Mouse (Mus musculus): ENCODE measurements around the gene Coa4. TPM values are rescaled to one million over a fixed set of nuclear protein-coding genes. Genes with fewer than 3 reads are reported as not detected.

Gene Coa4
- 15.5 and 19.5 TPM in 2 replicates for polyA plus RNA-seq (2014; fragmentation: Nextera tagmentation; extraction: Ambion mirVana)

DNA sequence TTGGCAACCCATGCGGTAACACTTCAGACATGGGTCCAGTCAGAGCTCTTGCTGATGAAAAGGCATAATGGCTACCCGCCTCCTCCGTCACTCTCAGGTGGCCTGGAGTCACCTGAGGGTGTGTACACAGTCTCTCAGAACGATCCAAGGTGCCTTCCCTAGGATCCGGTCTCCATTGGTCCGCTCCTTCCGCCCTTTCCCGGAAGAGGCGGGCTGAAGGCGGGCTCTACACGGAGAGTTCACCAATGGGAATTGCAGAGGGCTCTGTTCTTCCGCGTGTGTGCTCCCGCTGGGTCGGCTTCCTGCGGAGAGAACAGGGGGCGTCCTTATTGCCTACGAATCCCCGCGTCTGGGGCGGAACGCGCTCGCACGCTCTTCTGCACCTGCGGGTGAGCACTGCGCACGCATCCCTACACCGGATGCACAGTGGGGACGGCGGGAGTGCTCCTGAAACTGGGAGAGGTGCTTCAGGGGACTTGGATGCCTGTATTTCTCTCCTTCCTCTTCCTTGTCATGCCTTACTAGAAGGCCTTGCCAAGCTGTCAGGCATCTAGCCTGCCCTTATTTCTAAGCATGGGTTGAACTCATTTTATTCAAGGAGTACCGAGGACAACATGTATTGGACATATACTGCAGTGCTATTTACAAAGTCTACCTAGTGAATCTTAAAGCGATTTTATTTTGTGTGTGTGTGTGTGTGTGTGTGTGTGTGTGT lies at the start of gene Coa4:
Gene Coa4 (plus strand): TSS at position 268 of the 715 bp plus-strand sequence.
- peak; percentile 97 for DNase-seq (ENCODE audit: low spot score)
- H3K4me3 ChIP-seq (ENCODE audit: low read depth, low read length): peak within 1 kb of the TSS; percentile 67

DNA sequence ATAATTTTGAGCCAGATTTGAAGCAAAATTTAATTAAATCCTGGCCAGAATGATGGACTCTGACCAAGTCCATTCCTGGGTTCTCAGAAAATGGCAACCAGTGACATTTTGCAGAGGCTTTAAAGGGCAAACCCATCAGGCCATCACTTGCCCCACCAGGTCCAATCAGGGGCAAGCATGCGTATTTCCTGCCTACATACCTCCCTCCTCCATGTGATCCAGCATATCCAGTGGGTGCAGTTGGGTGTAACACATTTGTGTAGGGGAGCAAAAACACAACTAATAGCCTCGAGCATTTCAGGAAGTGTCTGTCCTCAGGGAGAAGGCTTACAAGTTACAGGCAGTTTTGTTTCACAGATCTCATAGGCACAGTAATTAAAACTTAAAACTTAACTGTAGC lies 49.6 kb upstream of the Coa4 start:
- Histone ChIP-seq H3K4me3 (ENCODE audit: low read depth, low read length) (no peak overlapping the region), H3K27me3 (ENCODE audit: control insufficient read depth, insufficient read depth, low read length) (no peaks in the 10 kb centered on the region), H3K4me2 (ENCODE audit: low read depth, low read length) (no peak overlapping the region), H3K9me3 (replicated peaks; ENCODE audit: control insufficient read depth, low read length) (no peaks in the 10 kb centered on the region), H3K9ac (replicated peaks; ENCODE audit: low read length) (no peak overlapping the region), H3K4me1 (ENCODE audit: control insufficient read depth, insufficient read depth, low read length) (no peaks in the 10 kb centered on the region), H3K36me3 (replicated peaks; ENCODE audit: control insufficient read depth, insufficient read depth, low read depth, low read length) (no peaks in the 10 kb centered on the region; the same call in 1 of the 2 replicates), H3K27ac (replicated peaks; ENCODE audit: low read depth, low read length) (no peak overlapping the region)
- WGBS: 75% methylated on average over 2 of the region's 2 CpGs
- DNase-seq (ENCODE audit: low spot score) (no peak), ATAC-seq (replicated peaks; ENCODE audit: insufficient number of reproducible peaks, low FRiP score, low TSS enrichment, low read depth) (no peak)

More for the DNA sequence above, at the start of gene Coa4:
- Histone ChIP-seq H3K9ac (replicated peaks; ENCODE audit: low read length) (peak within 1 kb of the TSS; percentile 73), H3K36me3 (replicated peaks; ENCODE audit: control insufficient read depth, insufficient read depth, low read depth, low read length) (no peaks in the 10 kb centered on the region; the same call in 1 of the 2 replicates), H3K4me2 (ENCODE audit: low read depth, low read length) (peak within 1 kb of the TSS; percentile 49), H3K4me1 (ENCODE audit: control insufficient read depth, insufficient read depth, low read length) (no peaks in the 10 kb centered on the region), H3K27ac (replicated peaks; ENCODE audit: low read depth, low read length) (0 out of 2 replicates have a peak within 1 kb of the TSS, but pooled peaks have one; percentile 15), H3K9me3 (replicated peaks; ENCODE audit: control insufficient read depth, low read length) (no peaks in the 10 kb centered on the region), H3K27me3 (ENCODE audit: control insufficient read depth, insufficient read depth, low read length) (no peaks in the 10 kb centered on the region)
- WGBS: under 1% methylated on average over 33 of the region's 33 CpGs
- ATAC-seq (replicated peaks; ENCODE audit: insufficient number of reproducible peaks, low FRiP score, low TSS enrichment, low read depth): peak; percentile 98

DNA sequence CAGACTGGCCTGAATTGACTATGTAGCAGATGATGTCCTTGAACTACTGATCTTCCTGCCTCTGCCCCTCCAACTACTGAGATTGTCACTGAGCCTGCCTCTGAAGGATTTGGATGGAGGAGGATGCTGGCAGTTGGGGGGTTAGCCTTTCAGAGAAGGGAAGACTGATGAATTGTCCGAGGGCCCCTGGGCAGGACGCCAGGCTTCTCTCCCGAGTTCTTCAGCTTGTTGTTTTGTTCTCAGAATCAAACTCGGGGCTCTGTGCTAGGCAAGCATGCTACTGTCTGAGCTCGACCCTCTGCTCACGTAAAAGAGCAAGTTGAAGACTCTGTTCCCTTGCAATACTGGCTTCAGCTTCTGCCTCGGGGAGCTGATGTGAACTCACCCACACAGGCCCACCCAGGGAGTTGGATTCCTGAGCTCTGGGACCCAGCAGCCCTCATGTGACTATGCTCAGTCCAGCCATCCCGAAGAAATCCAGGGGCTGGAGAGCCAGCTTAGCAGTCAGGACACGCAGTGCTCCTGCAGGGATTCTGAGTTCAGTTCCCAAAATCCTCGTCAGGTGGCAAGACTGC lies 48.3 kb upstream of the Coa4 start:
- H3K9ac ChIP-seq (replicated peaks; ENCODE audit: low read length): no peak overlapping the region
- H3K36me3 ChIP-seq (replicated peaks; ENCODE audit: control insufficient read depth, insufficient read depth, low read depth, low read length): no peaks in the 10 kb centered on the region; the same call in 1 of the 2 replicates
- no peak overlapping the region for H3K4me3 ChIP-seq (ENCODE audit: low read depth, low read length)
- no peaks in the 10 kb centered on the region for H3K27me3 ChIP-seq (ENCODE audit: control insufficient read depth, insufficient read depth, low read length)
- WGBS: 45% methylated on average over 10 of the region's 10 CpGs
- H3K27ac ChIP-seq (replicated peaks; ENCODE audit: low read depth, low read length): no peak overlapping the region
- DNase-seq (ENCODE audit: low spot score): no peak
- no peak for ATAC-seq (replicated peaks; ENCODE audit: insufficient number of reproducible peaks, low FRiP score, low TSS enrichment, low read depth)
- peaks cover 3% of the 10 kb centered on the region for H3K4me1 ChIP-seq (ENCODE audit: control insufficient read depth, insufficient read depth, low read length)
- no peak overlapping the region for H3K4me2 ChIP-seq (ENCODE audit: low read depth, low read length)
- H3K9me3 ChIP-seq (replicated peaks; ENCODE audit: control insufficient read depth, low read length): no peaks in the 10 kb centered on the region

DNA sequence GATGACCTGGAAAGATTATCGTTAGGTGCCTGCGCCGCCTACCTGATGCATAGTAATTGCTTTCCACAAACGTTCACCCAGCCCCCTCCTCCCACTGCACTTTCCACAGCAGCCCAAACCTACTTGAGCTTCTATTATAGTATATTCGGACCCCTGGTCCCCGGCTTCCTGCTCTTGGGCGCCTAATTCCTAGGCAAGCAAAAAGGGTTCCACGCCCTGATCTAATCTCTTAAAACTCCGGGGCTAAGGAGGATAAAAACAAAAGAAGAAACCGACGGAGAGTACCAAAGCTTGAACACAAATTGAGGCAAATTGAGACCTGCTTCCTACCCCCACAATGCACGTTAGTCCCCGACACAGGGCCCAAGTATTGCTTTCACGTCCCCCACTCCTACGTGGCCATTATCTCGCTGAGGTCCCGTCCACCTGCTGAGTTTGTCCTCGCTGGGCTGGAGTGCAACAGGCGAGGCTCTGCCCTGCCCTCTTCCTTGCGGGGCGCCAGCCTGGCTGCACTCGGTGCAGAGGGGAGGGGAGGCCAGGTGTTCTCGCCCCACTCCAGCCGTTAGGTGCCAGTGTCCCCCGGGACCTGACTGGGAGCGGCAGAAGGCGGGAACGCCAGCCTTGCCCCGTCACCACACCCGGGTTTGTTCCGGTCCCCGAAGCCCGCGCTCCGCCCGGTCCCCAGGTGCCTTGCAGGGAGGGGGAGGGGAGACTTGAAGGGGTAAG lies 44.3 kb upstream of the Coa4 start:
- DNase-seq (ENCODE audit: low spot score): peak; percentile 29
- no peaks in the 10 kb centered on the region for H3K27me3 ChIP-seq (ENCODE audit: control insufficient read depth, insufficient read depth, low read length)
- WGBS: 2% methylated on average over 35 of the region's 36 CpGs
- no peak overlapping the region for H3K27ac ChIP-seq (replicated peaks; ENCODE audit: low read depth, low read length)
- peak overlapping the region; percentile 60 for H3K9ac ChIP-seq (replicated peaks; ENCODE audit: low read length)
- H3K36me3 ChIP-seq (replicated peaks; ENCODE audit: control insufficient read depth, insufficient read depth, low read depth, low read length): no peaks in the 10 kb centered on the region; the same call in 1 of the 2 replicates
- H3K4me3 ChIP-seq (ENCODE audit: low read depth, low read length): peak overlapping the region; percentile 42
- H3K4me2 ChIP-seq (ENCODE audit: low read depth, low read length): peak overlapping the region; percentile 85
- H3K4me1 ChIP-seq (ENCODE audit: control insufficient read depth, insufficient read depth, low read length): peaks cover 10% of the 10 kb centered on the region
- no peaks in the 10 kb centered on the region for H3K9me3 ChIP-seq (replicated peaks; ENCODE audit: control insufficient read depth, low read length)
- peak; percentile 40 for ATAC-seq (replicated peaks; ENCODE audit: insufficient number of reproducible peaks, low FRiP score, low TSS enrichment, low read depth)

DNA sequence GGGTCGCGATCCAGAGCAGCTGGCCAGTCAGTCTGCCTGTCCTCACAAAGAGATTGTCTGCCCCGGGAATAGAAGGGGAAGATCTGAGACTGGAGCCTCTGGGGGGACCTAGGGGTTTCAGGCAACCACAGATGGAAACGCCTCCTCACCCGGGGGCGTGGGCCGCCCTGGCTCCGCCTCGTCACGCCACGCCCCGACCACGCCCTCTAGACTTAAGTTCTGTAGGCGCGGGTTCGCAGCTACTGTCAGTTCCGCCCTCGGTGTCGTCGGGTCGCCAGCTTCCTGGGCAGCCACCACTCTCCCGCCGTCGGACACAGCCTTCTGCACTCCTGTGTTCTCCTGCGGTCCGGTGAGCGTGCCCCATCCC lies 43.8 kb upstream of the Coa4 start, which contains the start of gene Ucp2:
Gene Ucp2 (plus strand): TSS at position 221 of the 367 bp plus-strand sequence.
- peak; percentile 40 for ATAC-seq (replicated peaks; ENCODE audit: insufficient number of reproducible peaks, low FRiP score, low TSS enrichment, low read depth)
- under 1% methylated on average over 27 of the region's 27 CpGs for WGBS
- H3K4me1 ChIP-seq (ENCODE audit: control insufficient read depth, insufficient read depth, low read length): peaks cover 10% of the 10 kb centered on the region

DNA sequence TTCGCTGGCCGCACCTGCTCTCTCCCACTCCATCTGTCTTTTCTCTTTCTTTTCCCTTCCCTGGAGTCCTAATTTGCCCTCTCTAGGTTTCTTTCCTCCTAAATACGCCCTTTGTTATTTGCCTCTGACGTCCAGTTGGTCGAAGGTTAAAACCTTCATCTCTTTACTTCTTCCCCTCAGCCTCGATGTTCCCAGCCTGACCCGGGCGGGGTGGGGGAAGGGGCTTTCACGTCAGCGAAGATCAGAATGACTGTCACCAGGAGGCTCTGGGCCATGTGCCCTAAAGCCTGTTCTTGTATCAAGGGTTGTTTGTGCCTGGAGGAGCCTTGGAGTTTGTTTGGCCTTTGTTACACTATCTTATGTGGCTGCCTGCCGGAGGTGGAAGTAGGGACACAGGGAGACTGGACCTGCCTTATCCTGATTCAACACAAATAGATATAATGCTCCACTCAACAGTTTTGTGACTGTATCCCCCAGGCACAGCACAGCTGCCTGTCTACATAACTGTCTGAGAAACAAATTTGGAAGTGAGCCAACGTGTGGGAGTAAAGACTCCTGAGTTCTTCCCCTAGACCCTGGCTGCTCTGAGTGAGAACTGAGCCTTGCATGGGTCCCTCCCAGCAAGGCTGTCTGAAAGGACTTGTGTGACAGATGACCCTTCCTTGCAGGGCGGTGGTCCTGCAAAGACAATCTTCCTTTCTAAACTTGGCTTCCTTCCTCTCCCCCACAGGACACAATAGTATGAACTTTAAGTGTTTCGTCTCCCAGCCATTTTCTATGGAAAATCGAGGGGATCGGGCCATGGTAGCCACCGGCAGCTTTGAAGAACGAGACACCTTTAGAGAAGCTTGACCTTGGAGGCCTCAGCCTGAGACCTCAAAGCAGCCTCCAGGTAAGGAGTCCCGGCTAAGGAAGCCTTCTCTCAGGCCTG lies 43.1 kb upstream of the Coa4 start:
- Histone ChIP-seq H3K9me3 (replicated peaks; ENCODE audit: control insufficient read depth, low read length) (no peaks in the 10 kb centered on the region), H3K27me3 (ENCODE audit: control insufficient read depth, insufficient read depth, low read length) (no peaks in the 10 kb centered on the region), H3K9ac (replicated peaks; ENCODE audit: low read length) (peak overlapping the region; percentile 60), H3K4me2 (ENCODE audit: low read depth, low read length) (peak overlapping the region; percentile 85), H3K27ac (replicated peaks; ENCODE audit: low read depth, low read length) (0 out of 2 replicates have a peak overlapping the region, but pooled peaks have one; percentile 25), H3K4me3 (ENCODE audit: low read depth, low read length) (peak overlapping the region; percentile 42), H3K4me1 (ENCODE audit: control insufficient read depth, insufficient read depth, low read length) (peaks cover 10% of the 10 kb centered on the region), H3K36me3 (replicated peaks; ENCODE audit: control insufficient read depth, insufficient read depth, low read depth, low read length) (peaks cover 3% of the 10 kb centered on the region; the same call in 1 of the 2 replicates)
- 40% methylated on average over 19 of the region's 19 CpGs for WGBS
- DNase-seq (ENCODE audit: low spot score): peak; percentile 33
- ATAC-seq (replicated peaks; ENCODE audit: insufficient number of reproducible peaks, low FRiP score, low TSS enrichment, low read depth): no peak

More for the DNA sequence above, 43.8 kb upstream of the Coa4 start, which contains the start of gene Ucp2:
- H3K36me3 ChIP-seq (replicated peaks; ENCODE audit: control insufficient read depth, insufficient read depth, low read depth, low read length): peaks cover under 1% of the 10 kb centered on the region; the same call in 1 of the 2 replicates
- DNase-seq (ENCODE audit: low spot score): peak; percentile 84
- peak within 1 kb of the TSS; percentile 42 for H3K4me3 ChIP-seq (ENCODE audit: low read depth, low read length)
- H3K27me3 ChIP-seq (ENCODE audit: control insufficient read depth, insufficient read depth, low read length): no peaks in the 10 kb centered on the region
- H3K27ac ChIP-seq (replicated peaks; ENCODE audit: low read depth, low read length): 0 out of 2 replicates have a peak within 1 kb of the TSS, but pooled peaks have one; percentile 25
- peak within 1 kb of the TSS; percentile 60 for H3K9ac ChIP-seq (replicated peaks; ENCODE audit: low read length)
- no peaks in the 10 kb centered on the region for H3K9me3 ChIP-seq (replicated peaks; ENCODE audit: control insufficient read depth, low read length)
- H3K4me2 ChIP-seq (ENCODE audit: low read depth, low read length): peak within 1 kb of the TSS; percentile 85

DNA sequence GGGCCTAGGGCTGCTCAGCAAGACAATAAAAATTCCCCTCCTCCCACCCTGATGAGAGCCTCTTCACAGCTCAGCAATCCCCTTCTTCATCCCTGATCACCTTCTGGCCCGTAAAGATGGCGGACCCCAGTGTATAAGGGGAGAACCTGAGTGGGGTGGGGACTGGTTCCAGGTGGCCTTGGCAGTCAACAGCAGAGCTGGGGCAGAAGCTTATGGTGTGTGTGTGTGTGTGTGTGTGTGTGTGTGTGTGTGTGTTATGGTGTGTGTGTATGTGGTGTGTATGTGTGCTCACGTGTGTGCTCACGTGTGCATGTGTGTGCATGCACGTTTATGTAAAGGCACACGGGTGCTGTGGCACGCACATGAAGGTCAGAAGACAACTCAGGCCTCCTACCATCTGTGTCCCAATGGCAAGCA lies 42.4 kb upstream of the Coa4 start:
- ATAC-seq (replicated peaks; ENCODE audit: insufficient number of reproducible peaks, low FRiP score, low TSS enrichment, low read depth) (no peak), DNase-seq (ENCODE audit: low spot score) (no peak)
- peaks cover 10% of the 10 kb centered on the region for H3K4me1 ChIP-seq (ENCODE audit: control insufficient read depth, insufficient read depth, low read length)
- peak overlapping the region; percentile 42 for H3K4me3 ChIP-seq (ENCODE audit: low read depth, low read length)
- H3K9me3 ChIP-seq (replicated peaks; ENCODE audit: control insufficient read depth, low read length): no peaks in the 10 kb centered on the region
- no peak overlapping the region for H3K9ac ChIP-seq (replicated peaks; ENCODE audit: low read length)
- H3K4me2 ChIP-seq (ENCODE audit: low read depth, low read length): peak overlapping the region; percentile 85
- 89% methylated on average over 7 of the region's 7 CpGs for WGBS
- 0 out of 2 replicates have a peak overlapping the region, but pooled peaks have one; percentile 25 for H3K27ac ChIP-seq (replicated peaks; ENCODE audit: low read depth, low read length)
- H3K36me3 ChIP-seq (replicated peaks; ENCODE audit: control insufficient read depth, insufficient read depth, low read depth, low read length): peaks cover 3% of the 10 kb centered on the region; the same call in 1 of the 2 replicates
- H3K27me3 ChIP-seq (ENCODE audit: control insufficient read depth, insufficient read depth, low read length): no peaks in the 10 kb centered on the region
